Mouse (Mus musculus) liver, embryonic 12.5 days (tissue): ENCODE measurements at regions not wholly inside any gene's neighbourhood (a gene's known extent, or its start where the extent isn't known, plus 50 kb on each side); places are given as distances from the start of the nearest gene placed in this dataset.

Experiments
- ATAC-seq: fragments of 200-750 bp; cut with Nextera tagmentation; 2 replicates; pipeline ENCODE4 v1.8.0; 2017; ENCODE audit warnings: moderate number of reproducible peaks, mild to moderate bottlenecking, moderate library complexity
- H3K27ac ChIP-seq: fragments of 300-500 bp; sonication (generic); 2 replicates; pipeline ENCODE4 v1.5.1; 2016; ENCODE audit warnings: mild to moderate bottlenecking
- H3K27me3 ChIP-seq: fragments of 300-500 bp; sonication (generic); replicated peaks from 2 replicates; pipeline ENCODE4 v1.6.1; 2016; ENCODE audit warnings: mild to moderate bottlenecking, moderate library complexity
- H3K36me3 ChIP-seq: fragments of 300-500 bp; sonication (generic); 2 replicates; pipeline ENCODE4 v1.6.1; 2016; ENCODE audit warnings: mild to moderate bottlenecking, moderate library complexity
- H3K4me1 ChIP-seq: fragments of 300-500 bp; sonication (generic); 2 replicates; pipeline ENCODE4 v1.6.1; 2016
- H3K4me2 ChIP-seq: fragments of 300-500 bp; sonication (generic); 2 replicates; pipeline ENCODE4 v1.6.1; 2016; ENCODE audit warnings: mild to moderate bottlenecking, moderate library complexity
- H3K4me3 ChIP-seq: fragments of 300-500 bp; sonication (generic); 2 replicates; pipeline ENCODE4 v1.5.1; 2016; ENCODE audit warnings: mild to moderate bottlenecking, moderate library complexity
- H3K9ac ChIP-seq: fragments of 300-500 bp; sonication (generic); 2 replicates; pipeline ENCODE4 v1.6.1; 2016; ENCODE audit warnings: mild to moderate bottlenecking, moderate library complexity
- H3K9me3 ChIP-seq: fragments of 300-500 bp; sonication (generic); replicated peaks from 2 replicates; pipeline ENCODE4 v1.6.1; 2016; ENCODE audit warnings: mild to moderate bottlenecking, moderate library complexity
- WGBS: fragments of 180-500 bp; shearing (Covaris S2); methylation state at CpG from one replicate; pipeline ENCODE4 v1.1.7; 2016; ENCODE audit not compliant: insufficient replicate concordance; 5-methylcytosine and 5-hydroxymethylcytosine counted together

DNA sequence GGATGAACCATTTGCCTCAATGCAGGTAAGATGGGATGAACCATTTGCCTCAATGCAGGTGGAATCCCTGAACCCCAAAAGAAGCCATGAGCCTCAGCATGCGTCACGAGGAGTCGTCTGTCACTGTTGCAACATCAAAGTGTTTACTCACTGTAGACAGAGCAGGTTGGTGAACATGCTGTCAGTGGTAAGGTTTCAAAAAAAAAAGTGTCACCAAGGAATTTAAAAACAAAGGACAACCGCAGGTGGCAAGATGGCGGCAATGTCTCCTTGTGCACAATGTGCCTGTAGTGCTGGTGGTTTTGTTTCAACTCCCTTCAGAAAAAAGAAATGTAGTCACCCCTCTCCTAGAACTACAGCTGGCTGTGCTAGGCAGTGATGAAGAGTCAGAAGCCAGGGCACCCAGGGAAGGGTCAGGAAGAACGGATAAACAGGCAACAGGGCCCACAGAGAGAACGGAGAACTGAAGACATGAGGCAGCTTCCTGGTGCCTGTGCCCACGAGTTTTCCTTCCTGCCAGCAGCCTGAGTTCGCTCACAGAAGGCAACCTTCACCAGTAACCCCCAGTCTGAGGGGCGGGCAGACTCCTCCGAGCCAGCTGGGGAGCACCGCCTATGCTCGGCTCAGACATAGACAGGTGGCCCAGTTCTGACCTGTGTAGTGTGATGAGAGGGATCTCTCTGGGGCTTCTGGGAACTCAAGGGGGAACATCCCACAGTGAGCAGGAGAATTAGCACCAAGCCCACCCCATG lies 223.9 kb downstream of the Bcl11b start:
- H3K4me3 ChIP-seq = no peak overlapping the region
- no peak for ATAC-seq
- H3K27ac ChIP-seq = no peak overlapping the region
- no peak overlapping the region for H3K9ac ChIP-seq
- 0 out of 2 replicates have a peak, but pooled peaks cover 4% of the 10 kb centered on the region for H3K9me3 ChIP-seq
- no peak overlapping the region for H3K4me2 ChIP-seq
- no peaks in the 10 kb centered on the region for H3K4me1 ChIP-seq
- H3K36me3 ChIP-seq = no peaks in the 10 kb centered on the region
- H3K27me3 ChIP-seq = no peaks in the 10 kb centered on the region
- 59% methylated on average over 13 of the region's 13 CpGs for WGBS

DNA sequence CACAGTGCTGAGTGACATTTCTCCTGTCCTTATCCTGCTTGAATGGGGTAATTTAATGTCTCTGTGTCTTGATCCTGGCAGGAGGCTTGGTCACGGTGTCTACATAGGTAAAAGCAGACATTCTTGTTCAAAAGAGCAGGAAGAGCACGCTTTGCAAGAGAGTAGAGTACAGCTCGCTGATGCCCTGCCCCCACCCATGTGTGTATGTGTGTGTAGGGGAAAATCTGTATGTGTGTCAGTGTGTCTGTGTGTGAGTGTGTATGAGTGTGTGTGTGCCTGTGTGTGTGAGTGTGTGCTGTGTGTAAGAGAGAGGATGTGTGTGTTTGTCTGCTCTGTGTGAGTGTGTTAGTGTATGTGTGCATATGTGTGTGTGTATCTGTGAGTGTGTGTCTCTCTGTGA lies 221.3 kb downstream of the Bcl11b start:
- no peaks in the 10 kb centered on the region for H3K36me3 ChIP-seq
- 68% methylated on average over 3 of the region's 3 CpGs for WGBS
- no peak overlapping the region for H3K4me2 ChIP-seq
- H3K27ac ChIP-seq = no peak overlapping the region
- H3K4me1 ChIP-seq = no peaks in the 10 kb centered on the region
- no peak for ATAC-seq
- no peak overlapping the region for H3K4me3 ChIP-seq
- no peaks in the 10 kb centered on the region for H3K27me3 ChIP-seq
- no peaks in the 10 kb centered on the region; the same call in 1 of the 2 replicates for H3K9me3 ChIP-seq
- H3K9ac ChIP-seq = no peak overlapping the region

DNA sequence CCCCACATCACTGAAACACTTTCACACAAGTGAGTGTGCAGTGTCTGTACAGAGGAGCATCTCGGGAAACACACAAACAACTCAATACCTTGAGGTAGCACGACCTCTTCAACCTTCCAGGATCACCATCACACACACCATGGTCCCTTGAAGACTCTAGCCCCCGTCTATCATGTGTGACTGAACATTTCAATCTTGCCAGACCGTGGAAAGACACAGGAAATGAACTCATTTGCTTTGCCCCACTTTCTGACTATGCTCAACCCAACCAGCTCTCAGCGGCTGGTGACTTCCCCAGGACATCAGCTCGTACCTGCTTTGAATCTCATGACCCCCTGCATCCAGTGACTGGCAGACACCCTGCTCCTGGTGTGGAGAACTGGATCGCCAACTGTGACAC lies 219.6 kb downstream of the Bcl11b start:
- ATAC-seq = no peak
- Histone ChIP-seq H3K4me1 (no peaks in the 10 kb centered on the region), H3K9me3 (no peaks in the 10 kb centered on the region; the same call in 1 of the 2 replicates), H3K9ac (no peak overlapping the region), H3K27ac (no peak overlapping the region), H3K27me3 (no peaks in the 10 kb centered on the region), H3K36me3 (no peaks in the 10 kb centered on the region), H3K4me3 (no peak overlapping the region), H3K4me2 (no peak overlapping the region)
- WGBS = 52% methylated on average over 7 of the region's 7 CpGs

DNA sequence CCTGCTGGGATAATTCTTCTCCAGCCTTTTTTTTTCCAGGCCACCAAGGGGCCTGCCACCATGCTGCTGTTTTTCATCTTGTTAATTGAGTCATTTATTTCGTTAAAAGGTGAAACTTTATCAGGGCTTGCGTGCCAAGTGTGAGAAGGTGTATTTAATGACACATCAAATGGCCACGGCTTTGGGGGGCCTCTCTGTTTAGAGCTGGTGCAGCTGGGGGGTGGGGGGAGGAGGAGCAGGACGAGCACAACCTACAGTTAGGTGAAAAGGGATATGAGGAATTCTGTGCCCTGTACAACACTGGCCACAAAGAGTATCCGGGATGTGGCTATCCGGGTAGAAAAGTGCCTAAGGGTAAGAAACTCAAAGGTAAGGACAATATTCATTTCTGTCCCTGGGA lies 213.6 kb downstream of the Bcl11b start:
- 38% methylated on average over 6 of the region's 6 CpGs for WGBS

DNA sequence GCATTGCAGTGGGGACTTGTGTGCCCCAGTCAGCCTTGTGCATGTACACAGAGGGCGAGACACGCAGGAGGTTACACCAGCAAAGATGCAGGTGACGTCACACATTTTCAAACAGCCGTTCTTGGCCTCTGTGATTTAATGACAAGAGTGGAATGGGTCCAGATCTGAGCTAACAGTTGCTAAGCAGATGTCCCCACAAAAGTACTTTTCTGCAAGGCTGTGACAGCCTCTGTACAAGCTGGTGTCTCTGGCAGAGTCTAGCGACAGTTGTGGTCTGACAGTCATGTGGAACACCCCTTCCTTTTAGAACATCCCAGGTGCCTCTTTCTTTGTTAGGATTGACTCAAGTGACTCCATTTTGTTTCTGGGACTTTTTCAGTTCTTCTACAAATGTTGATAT lies 203.1 kb downstream of the Bcl11b start:
- Histone ChIP-seq H3K9me3 (no peaks in the 10 kb centered on the region), H3K4me3 (no peak overlapping the region), H3K27me3 (no peaks in the 10 kb centered on the region), H3K36me3 (no peaks in the 10 kb centered on the region), H3K4me1 (no peaks in the 10 kb centered on the region), H3K4me2 (no peak overlapping the region), H3K27ac (no peak overlapping the region), H3K9ac (no peak overlapping the region)
- 78% methylated on average over 5 of the region's 5 CpGs for WGBS
- ATAC-seq = no peak

More for the DNA sequence above, 213.6 kb downstream of the Bcl11b start:
- no peak overlapping the region for H3K9ac ChIP-seq
- H3K27me3 ChIP-seq = no peaks in the 10 kb centered on the region
- H3K4me2 ChIP-seq = no peak overlapping the region
- H3K27ac ChIP-seq = no peak overlapping the region
- no peak for ATAC-seq
- no peaks in the 10 kb centered on the region for H3K36me3 ChIP-seq
- H3K4me3 ChIP-seq = no peak overlapping the region
- no peaks in the 10 kb centered on the region for H3K4me1 ChIP-seq
- no peaks in the 10 kb centered on the region; the same call in 1 of the 2 replicates for H3K9me3 ChIP-seq

DNA sequence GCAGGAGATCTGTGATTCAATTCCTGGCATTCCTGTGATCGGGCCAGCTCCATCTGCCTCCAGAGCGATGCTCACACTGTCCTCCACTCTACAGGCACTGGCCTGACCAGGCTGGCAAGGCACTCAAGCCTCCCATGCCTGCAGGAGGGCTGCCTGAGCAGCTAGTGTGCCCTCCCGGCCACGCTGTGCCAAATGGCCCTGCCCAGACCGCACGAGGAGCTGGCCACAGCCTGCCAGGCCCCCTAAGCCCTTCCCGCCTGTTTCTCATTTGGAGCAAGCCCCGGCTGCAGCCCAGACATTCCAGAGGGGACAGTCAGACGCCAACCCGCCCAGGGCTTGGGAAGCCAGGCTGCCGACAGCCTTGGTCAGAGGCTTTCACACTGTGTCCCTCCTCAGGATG lies 195.8 kb downstream of the Bcl11b start:
- Histone ChIP-seq H3K4me3 (no peak overlapping the region), H3K27me3 (peaks cover 15% of the 10 kb centered on the region; the same call in 1 of the 2 replicates), H3K9ac (no peak overlapping the region), H3K9me3 (no peaks in the 10 kb centered on the region), H3K27ac (no peak overlapping the region), H3K4me1 (no peaks in the 10 kb centered on the region), H3K4me2 (no peak overlapping the region), H3K36me3 (no peaks in the 10 kb centered on the region)
- 11% methylated on average over 11 of the region's 11 CpGs for WGBS
- ATAC-seq = no peak

DNA sequence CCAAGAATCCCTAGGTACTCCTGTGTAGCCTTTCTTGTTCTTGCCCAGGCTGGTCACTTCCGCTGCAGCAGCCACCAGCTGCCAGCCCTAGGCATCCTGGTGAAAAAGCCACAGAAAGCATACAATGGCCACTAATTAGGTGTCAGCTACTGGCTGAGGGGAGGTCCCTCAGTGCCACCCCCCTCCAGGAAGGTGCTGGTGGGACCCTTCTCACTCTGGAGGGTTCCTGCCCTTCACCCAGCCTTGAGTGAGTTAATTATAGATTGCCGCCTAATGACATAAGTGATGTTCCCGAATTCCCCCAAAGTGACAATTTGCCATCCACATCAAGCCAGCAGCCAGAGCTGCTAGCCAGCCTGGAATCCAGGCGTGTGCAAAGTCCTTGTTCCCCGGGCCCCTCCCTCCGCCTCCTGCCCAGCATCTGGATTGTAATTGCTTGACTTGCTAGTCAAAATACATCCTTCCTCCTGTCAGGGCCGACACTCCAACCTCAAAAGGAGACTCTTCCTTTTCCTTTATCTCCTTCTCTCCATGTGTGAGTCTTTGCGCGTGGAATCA lies 195.2 kb downstream of the Bcl11b start:
- Histone ChIP-seq H3K4me3 (no peak overlapping the region), H3K9ac (no peak overlapping the region), H3K4me1 (no peaks in the 10 kb centered on the region), H3K27me3 (peaks cover 15% of the 10 kb centered on the region; the same call in 1 of the 2 replicates), H3K36me3 (no peaks in the 10 kb centered on the region), H3K9me3 (no peaks in the 10 kb centered on the region), H3K27ac (no peak overlapping the region), H3K4me2 (no peak overlapping the region)
- no peak for ATAC-seq
- 29% methylated on average over 9 of the region's 9 CpGs for WGBS

DNA sequence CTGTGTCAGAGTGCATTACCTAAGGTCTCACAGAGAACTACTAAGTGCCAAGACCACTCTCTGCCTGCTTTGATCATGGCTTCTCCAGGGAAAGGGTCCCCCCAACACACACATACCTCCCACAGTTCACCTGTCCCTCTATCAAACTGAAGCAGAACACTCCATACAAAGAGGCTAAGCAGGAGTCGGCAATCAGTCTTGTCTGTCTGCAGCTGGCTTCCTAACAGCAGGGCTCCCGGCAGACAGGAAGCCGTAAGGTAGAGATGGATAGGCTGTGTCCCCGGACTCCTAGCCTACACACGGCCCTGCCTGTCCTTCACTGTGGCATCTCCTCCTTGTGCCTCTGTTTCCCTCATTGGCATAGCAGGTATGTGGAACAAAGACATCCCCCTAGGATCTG lies 192.2 kb downstream of the Bcl11b start:
- 31% methylated on average over 5 of the region's 5 CpGs for WGBS
- no peak for ATAC-seq
- no peak overlapping the region for H3K4me3 ChIP-seq
- no peak overlapping the region for H3K9ac ChIP-seq
- H3K36me3 ChIP-seq = no peaks in the 10 kb centered on the region
- H3K4me2 ChIP-seq = no peak overlapping the region
- no peak overlapping the region for H3K27ac ChIP-seq
- H3K27me3 ChIP-seq = peaks cover 15% of the 10 kb centered on the region; the same call in 1 of the 2 replicates
- H3K4me1 ChIP-seq = no peaks in the 10 kb centered on the region
- H3K9me3 ChIP-seq = no peaks in the 10 kb centered on the region

DNA sequence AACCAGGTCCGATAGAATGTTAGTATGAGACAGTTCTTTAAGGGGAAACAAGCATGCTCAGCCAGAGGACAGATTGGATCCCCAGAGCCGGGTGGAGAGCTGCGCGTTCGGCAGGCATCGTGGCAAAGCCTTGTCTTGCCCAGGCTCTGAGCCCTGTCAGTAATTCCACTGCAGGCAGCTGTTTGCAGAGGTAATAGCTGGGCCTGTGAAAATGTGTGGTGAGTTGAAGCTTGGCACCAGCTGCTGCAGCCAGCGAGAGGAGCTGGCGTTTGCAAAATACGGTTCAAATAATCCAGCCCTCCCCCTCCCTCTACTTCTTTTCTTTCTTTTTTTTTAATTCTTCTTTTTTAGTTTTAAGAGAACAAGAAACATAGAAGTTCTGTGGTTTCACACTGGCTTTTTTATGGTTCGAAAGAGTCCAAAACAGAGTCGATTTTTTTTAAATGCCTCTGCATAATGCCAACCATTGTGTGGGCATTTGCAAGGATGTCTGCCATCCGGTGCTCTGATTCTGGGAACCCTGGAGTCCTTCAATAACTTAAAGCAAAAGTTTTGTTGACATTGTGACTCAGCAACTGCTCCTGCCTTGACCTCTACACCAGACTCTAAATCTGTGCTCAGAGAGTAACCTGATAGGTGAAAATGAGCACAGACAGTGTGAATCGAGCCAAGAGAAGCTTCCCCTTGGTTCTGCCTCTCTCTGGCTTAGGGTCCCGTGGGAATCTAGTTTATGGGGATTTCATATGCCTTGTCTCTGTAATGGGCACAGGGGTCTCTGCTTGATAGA lies 190.7 kb downstream of the Bcl11b start:
- H3K9me3 ChIP-seq = no peaks in the 10 kb centered on the region
- H3K27me3 ChIP-seq = peaks cover 10% of the 10 kb centered on the region; the same call in 1 of the 2 replicates
- no peak overlapping the region for H3K4me3 ChIP-seq
- H3K9ac ChIP-seq = no peak overlapping the region
- H3K27ac ChIP-seq = no peak overlapping the region
- WGBS = 68% methylated on average over 14 of the region's 14 CpGs
- no peak overlapping the region for H3K4me2 ChIP-seq
- no peaks in the 10 kb centered on the region for H3K4me1 ChIP-seq
- no peaks in the 10 kb centered on the region for H3K36me3 ChIP-seq
- no peak for ATAC-seq

DNA sequence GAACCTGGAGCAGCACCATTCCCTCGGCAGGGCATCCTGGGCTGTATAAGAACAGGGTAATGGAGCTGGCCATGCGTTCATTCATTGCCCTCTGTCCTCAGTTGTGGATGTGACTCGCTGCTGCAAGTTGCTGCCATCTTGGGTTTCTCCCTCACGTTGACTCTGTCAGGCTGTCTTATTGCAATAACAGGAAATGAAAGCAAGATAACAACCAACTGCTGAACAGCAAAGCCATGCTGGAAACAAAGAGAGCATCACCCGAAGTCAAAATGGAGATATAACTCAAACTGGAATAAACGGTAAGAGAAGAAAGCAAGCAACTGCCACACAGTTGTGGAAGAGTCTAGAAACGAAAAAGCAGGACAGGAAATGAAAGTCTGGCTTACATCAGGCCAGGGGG lies 188.5 kb downstream of the Bcl11b start:
- ATAC-seq = no peak
- Histone ChIP-seq H3K27ac (no peak overlapping the region), H3K36me3 (no peaks in the 10 kb centered on the region), H3K27me3 (no peaks in the 10 kb centered on the region), H3K9me3 (no peaks in the 10 kb centered on the region), H3K4me2 (no peak overlapping the region), H3K4me1 (no peaks in the 10 kb centered on the region), H3K9ac (no peak overlapping the region), H3K4me3 (no peak overlapping the region)
- WGBS = 54% methylated on average over 7 of the region's 7 CpGs

DNA sequence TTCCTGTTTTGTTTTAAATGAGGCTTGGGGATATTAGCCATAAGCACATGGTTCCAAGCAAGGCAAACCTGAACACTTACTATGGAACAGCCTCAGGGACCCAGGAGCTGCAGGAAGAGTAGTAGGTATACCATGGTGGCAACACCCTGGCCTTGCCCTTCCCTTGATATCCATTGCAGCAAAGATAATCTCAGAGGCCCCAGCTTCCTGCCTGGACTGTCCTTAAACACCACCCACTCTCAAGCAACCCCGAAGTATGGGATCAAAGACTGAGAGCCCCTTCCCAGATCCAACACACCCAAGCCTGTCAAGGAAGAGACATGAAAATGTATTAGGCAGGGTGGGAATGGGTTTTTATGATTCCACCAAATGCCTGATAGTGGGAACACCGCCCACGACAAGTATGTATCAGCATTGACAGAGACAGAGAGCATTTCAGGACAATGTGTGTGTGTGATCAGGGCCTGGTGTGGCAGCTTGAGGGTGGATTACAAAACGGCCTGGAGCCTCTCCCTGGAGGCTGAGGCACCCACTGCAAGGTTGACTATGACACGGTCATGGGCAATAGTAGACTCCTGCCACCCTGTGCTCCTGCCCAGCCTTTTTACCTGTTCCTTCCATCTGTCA lies 179.5 kb downstream of the Bcl11b start:
- H3K27ac ChIP-seq = no peak overlapping the region
- H3K4me2 ChIP-seq = no peak overlapping the region
- H3K27me3 ChIP-seq = no peaks in the 10 kb centered on the region
- peaks cover 10% of the 10 kb centered on the region; the same call in 1 of the 2 replicates for H3K9me3 ChIP-seq
- ATAC-seq = no peak
- WGBS = 64% methylated on average over 5 of the region's 5 CpGs
- no peak overlapping the region for H3K4me3 ChIP-seq
- H3K4me1 ChIP-seq = no peaks in the 10 kb centered on the region
- H3K9ac ChIP-seq = no peak overlapping the region
- no peaks in the 10 kb centered on the region for H3K36me3 ChIP-seq

DNA sequence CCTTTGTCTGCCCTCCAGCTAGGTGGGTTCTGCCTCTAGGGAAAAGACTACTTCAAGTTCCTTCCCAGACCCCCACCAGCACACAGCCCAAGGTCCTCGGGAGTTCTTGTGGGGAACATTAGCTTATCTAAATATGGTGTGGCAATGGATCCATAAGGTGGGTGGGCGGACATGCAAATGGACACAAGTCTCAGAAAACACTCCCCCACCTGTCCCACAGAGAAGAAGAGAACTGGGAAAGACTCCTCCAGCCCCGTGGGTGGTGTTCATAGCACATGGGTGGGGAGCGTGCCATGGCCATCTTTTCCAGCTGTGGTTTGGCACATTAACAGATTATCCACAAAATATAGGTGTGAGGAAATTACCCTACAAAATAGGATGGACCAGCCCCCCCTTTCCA lies 177.5 kb downstream of the Bcl11b start:
- no peaks in the 10 kb centered on the region for H3K36me3 ChIP-seq
- 63% methylated on average over 4 of the region's 4 CpGs for WGBS
- no peak for ATAC-seq
- no peak overlapping the region for H3K4me3 ChIP-seq
- no peak overlapping the region for H3K27ac ChIP-seq
- H3K27me3 ChIP-seq = no peaks in the 10 kb centered on the region
- no peaks in the 10 kb centered on the region for H3K4me1 ChIP-seq
- H3K4me2 ChIP-seq = no peak overlapping the region
- H3K9me3 ChIP-seq = peaks cover 10% of the 10 kb centered on the region; the same call in 1 of the 2 replicates
- H3K9ac ChIP-seq = no peak overlapping the region
